Mouse (Mus musculus): ENCODE measurements around the gene Cyp4x1.
A peak's percentile ranks its signal among the peaks of the same experiment; 100 is the strongest.
"Not testable (repeated sequence)": the region's sequence is repeated elsewhere in the genome, so short reads cannot be mapped to it uniquely, and the experiment has no call there.

Cyp4x1 gene

DNA sequence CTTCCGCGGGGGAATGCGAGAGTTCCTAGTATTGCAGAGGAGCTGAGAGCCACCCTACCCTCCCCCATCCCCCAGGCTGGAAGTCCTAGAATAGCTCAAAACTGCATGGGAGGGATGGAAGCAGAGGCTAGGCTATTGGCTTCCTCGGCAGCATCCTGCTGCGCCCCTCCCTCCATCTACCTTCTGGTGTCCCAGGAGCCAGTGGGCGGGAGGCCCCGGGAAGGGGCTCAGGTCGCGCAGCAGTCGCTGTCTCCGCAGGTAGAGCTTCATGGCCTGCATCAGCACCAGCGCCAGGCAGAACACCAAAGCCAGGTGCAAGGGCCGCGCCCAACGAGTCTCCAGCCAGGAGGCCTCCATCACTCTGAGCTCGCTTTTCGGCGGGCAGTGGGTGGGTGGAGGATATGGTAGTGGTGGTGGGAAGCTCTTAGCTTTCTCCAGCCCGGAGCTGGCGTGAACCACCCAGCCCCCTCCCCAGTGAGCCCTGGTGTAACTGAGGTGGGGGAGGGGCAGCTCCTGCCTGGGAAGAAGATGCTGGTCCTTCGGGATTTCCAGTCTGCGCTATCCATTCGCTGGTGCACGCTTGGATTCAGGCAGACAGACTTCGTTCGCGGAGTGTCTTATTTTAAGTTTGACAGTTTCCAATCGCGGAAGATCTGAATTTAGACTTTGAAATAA lies at the start of gene Cyp4x1:
Gene Cyp4x1, minus strand, starts transcription at position 661 of the 675 bp plus-strand sequence.
- no peak for DNase-seq

DNA sequence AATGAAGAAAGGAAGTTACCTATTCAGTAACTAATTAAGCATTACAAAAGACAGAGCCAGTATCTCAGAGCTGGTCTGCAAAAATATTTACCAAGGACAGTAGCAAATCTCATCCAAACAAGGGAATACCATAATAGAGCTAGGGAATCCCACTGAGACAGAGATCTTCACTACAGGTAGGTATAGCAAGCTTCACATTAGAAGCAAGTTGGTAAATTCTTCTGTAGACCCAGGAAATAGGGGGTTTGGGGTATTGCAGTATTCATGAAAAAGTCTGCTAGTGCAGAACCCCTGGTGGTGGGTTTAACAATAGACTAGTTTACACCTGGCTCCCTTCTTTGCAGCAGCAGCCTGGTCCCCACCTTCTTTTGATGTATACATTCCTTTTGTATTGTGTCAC lies 42.1 kb upstream of the Cyp4x1 start:
- DNase-seq = not testable (repeated sequence)

DNA sequence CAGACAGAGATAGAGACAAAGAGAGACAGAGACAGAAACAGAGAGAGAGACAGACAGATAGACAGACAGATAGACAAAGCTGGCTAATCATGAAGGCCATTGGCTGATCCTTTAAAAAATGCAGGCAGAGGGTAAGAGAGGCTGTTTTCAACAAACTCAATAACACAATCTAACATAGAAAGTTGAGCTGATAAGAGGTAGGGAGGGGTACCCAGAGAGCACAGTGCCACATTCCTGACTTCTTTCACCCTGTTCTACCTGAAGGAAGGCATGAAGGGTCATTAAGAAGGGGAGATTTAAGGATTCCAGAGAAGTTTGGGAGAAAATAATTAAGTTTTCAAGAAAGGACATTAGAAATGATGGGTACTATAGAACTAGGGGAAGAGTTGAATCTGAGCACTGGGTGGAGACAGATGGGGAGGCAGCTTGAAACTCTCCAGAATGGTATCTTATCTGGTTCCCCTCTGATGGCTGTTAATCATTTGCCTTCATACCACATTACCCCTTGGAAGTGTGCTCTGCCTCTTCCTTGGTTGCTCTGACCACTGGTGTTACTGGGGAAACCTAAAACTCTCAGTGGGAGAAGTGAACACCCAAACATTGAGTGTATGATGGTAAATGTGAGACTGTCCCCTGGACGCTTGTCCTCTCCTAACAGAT lies 40.7 kb upstream of the Cyp4x1 start:
- DNase-seq = no peak

- not testable (repeated sequence) for DNase-seq
These were observed 24.9 kb upstream of the Cyp4x1 start for GRCm38 (mm10) chr4:115158963-115159362.

GRCm38 (mm10) chr4:115154723-115155122 lies 20.6 kb upstream of the Cyp4x1 start:
- no peak for DNase-seq

DNA sequence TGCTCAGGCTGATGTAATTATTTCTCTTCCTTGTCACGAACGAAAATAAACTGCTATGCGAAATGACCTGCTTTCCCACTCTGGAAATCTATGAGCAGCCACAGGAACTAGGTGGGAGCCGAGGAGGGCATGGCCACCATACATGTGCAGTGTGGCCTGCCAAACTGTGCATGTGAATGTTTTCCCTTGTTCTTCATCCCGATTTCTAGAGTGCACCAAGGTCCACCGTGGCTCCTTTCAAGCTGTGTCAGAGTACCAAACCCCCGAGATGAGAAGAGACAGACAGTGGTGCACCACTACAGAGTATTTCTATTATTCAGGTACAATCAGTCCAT lies 182 bp upstream of the Cyp4x1 start:
- no peak for DNase-seq

- DNase-seq = no peak
These were observed 996 bp downstream of the Cyp4x1 start for GRCm38 (mm10) chr4:115133085-115133484.

GRCm38 (mm10) chr4:115124713-115125112 lies 9.4 kb downstream of the Cyp4x1 start:
- no peak for DNase-seq

GRCm38 (mm10) chr4:115123507-115123906 lies 10.6 kb downstream of the Cyp4x1 start:
- no peak for DNase-seq

DNA sequence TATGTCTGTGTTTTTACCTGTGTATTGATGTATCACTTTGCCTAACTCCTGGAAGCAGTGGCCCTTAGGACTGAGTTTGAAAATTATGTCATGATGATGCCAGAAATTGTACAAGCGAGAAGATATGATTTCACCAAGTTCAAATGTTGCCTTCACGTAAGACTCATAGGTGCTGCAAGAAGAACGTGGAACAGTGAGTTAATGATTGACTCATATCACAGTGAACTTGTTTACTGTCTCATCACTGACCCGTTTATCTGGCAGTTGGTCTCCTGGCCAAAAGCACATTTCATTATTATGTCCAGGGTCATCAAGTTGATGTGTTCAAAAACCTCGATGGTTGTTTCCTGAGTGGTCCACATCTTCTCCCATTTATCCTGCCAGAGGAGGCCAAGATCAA lies 12.5 kb downstream of the Cyp4x1 start:
- DNase-seq = no peak

DNA sequence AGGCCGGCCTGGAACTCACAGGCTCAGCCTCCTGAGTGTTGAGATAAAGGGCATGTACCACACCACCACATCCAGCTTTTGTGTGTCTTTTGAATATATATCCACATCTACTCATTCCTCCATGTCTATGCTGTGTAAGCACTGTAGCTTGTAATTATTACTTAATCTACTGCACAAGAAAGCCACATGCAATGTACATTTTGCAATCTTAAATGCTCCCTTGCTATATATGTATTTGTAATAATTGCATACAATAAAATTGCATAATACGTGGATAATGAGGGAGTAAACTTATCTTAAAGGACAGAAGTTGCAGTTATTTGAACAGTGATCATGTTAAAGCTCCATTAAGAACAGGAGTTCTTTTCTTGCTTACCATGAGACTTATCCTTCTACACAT lies 12.9 kb downstream of the Cyp4x1 start:
- no peak for DNase-seq

GRCm38 (mm10) chr4:115119642-115120041 lies 14.4 kb downstream of the Cyp4x1 start:
- DNase-seq = no peak

- no peak for DNase-seq
These were observed 20.8 kb downstream of the Cyp4x1 start for GRCm38 (mm10) chr4:115113266-115113665.

DNA sequence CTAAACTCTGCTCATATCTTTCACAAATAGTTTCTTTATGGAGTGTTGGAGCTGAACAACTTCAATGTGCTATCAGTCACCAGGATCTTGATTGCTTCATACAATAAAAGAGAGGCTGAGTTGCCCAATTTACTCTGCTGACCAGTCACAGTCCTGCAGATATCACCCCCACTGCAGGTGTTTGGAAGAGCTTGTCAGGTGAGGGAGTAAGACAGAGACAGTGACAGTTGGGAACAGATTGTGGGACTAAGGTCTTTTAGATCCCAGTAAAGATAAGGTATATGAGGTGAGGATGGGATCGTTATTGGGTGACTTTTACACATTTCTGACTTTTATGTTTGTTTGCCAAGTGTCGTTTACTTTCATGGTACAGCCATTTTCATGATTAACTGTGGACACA lies 22.9 kb downstream of the Cyp4x1 start:
- DNase-seq = no peak

GRCm38 (mm10) chr4:115103510-115103909 lies 30.6 kb downstream of the Cyp4x1 start:
- DNase-seq = no peak

DNA sequence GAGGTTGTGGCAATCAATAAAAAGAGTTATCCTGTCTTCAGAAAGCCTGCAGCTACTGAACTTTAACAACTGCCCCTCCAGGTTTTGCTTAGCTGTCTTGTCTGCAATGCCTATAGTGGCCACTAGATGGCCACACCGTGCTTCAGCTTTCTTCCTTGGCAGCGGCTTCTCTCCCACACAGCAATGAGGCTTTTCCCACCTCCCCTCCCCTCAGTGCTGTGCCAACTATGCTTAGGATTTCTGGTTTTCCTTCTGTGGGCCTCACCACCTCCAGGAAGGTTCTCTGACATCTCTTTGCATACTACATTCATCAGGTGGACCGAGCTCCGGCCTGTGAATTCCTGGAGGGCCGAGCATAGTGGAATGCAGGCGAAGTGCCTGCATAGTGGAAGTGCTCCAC lies 32.4 kb downstream of the Cyp4x1 start:
- peak; percentile 70 for DNase-seq

DNA sequence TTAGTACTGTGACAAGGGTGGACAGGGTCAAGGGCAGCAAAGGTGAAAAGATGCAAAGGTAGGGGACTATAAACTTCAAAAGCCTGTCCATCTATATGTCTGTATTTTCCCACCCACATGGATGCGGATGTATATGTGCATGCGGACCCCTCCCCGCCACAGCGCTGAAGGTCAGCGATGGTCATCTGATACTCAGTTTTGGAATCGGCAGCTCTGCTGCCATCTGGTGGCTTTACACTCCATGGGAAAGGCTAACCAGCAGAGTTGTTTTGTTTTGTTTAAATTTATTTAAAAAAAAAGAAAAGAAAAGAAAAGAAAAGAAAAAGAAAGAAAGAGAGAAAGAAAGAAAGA lies 37.0 kb downstream of the Cyp4x1 start:
- DNase-seq = peak; percentile 35

GRCm38 (mm10) chr4:115096435-115097145 lies 37.5 kb downstream of the Cyp4x1 start:
- no peak for DNase-seq

DNA sequence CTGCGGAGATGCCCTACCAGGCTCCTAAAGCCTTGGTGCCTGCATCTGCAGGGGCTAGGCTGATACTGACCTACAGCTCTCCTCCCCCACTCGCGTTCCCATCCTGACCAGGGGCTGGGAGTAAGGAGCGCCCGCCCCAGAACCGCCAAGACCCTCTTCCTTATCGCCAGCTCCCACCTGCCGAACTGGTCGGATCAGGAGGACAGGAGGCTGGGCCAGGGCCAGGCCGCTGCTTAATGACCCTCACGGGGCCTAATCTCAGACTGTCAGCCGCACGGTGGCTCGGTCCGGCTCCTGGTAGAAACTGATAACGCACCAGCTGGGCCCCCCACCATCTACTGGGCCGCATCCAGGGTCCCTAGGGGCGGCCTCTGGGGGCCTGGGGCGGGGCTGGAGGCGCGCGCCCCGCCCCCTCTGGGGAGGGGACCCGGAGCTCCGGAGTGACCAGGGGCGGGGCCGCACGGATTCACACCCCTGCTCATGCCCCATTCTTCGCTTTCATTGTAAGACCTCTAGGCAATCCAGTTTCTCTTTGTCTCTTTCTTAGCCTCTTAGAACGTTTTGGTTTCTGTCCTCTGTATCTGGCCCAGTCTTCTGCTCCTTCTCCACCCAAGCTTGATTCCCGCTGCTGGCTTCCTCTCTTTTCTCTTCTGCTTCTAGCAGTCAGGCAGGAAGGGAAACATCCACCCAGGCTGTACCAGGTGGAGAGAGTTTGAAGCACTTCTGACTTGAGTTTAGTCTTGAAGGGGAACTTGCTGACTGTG lies 38.2 kb downstream of the Cyp4x1 start:
- DNase-seq = peak; percentile 45

GRCm38 (mm10) chr4:115094056-115094455 lies 40.0 kb downstream of the Cyp4x1 start:
- DNase-seq = no peak

DNA sequence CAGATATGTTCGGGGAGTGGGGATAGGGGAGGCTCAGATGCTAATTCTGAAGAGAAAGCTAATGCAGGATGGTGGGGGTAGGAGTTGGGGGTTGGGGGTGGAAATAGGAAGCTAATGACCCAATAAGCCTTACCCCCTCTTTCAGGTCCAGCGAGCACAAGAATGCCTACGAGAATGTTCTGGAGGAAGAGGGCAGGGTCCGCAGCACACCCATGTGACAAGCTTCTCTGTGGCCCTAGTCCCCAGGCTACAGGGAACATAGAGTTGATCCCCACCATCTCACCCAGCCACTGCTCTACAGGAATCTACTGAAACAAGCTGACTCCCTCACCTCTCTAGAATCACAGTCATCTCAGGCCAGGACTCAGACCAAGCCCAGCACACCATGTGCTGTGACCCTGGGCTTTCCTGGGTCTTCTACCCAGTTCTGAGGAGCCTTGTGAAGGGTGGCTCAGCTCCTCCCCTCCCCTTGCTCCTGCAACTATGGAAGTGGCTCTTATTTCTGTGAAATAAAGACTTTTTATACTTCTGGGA lies 40.7 kb downstream of the Cyp4x1 start:
- DNase-seq = no peak

DNA sequence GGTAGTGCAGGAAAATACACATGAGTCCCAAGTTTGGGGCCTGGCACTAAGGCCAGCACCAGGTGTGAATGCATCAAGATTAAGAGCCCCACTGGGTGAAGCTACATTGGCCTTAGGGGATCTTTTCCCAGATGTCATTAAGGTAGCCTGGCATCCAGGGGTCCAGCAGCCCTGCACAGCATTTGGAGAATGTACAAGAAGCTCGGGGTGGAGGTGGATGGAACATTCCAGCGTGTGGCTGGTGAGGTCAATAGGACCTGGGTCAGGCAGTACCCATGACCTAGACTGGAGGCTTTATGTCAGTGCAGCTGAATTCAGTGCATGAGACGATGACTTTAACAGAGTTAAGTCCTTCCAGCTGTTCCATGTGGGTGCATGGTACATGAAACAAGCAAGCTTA lies 42.3 kb downstream of the Cyp4x1 start:
- DNase-seq = no peak

DNA sequence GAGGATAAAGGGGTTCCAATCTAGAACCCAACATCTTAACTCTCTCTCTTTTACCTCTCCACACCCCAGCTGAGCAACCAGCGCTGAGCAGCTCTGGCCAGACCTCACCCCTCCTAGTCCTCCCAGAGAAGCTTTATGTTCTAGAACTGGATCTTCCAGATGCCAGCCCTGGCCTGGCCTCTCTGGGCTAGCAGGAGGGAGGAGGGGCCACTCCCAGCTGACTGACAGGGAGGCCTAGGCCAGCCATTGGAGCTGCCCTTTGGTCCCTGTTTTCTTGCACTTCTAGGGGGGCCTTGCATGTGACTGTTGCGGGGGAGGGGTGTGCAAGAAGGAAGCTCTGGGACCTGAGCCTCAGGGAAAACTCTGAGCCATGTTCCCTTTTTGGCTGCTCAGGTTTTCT lies 43.5 kb downstream of the Cyp4x1 start:
- no peak for DNase-seq

Data from lung, postnatal 10 days (tissue).